Mouse (Mus musculus) megakaryocyte-erythroid progenitor cell, adult 5 weeks (primary cell): ENCODE measurements around the gene Zfp664. TPM values are rescaled to one million over a fixed set of nuclear protein-coding genes. Genes with fewer than 3 reads are reported as not detected.

Experiments
- polyA plus RNA-seq: library from polyadenylated mRNA; stranded (reverse); fragments of >175 nt; gene quantifications from 2 replicates; pipeline ENCODE4 v1.2.3, GENCODE M21; 2012

Gene Zfp664
- 20.8 and 22.0 TPM in 2 replicates for polyA plus RNA-seq

DNA sequence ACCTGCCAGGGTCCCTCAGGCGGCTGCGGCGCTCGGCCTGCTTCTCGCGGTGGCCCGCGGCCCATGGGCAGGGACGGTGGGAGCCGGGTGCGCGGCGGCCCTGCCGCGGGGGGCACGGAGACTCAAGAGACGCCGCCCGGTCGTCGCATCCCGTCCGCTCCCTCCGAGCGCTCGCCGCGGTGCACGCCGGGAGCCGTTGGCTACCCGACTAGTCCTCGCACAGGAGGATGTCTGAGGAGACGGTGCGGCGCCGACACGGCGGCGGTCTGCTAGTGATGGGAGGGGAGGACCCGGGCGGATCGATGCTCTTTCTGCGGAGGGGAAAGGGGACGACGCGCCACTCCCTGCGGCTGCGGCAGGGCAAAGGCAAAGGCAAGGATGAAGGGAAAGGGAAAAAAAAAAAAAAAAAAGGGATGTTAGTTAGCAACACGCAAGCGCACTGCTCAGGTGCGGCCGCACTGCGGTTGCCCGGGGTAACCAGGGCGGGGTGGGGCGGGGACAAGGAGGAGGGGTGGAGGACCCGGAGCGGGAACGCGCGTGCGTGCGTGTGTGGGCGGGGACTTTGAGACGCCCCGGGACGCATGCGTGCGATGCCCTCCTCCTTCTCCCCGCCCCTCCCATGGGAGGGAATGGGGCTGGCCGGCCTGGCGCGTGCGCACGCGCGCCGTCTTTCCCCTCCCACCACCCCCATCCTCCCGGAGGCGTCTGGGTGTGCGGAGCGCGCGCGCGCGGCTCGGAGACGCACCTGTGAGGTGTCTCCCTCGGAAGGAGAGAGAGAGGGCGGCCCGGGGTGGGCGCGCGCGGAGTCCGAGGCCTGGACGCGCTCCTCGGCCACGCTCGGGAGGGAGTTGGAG is at the start of gene Zfp664, which contains the start of gene Ccdc92:
Gene Zfp664, plus strand, starts transcription at position 679 of the 854 bp plus-strand sequence.
Gene Ccdc92, minus strand, starts transcription at position 412 of the 854 bp plus-strand sequence.

Other genes with a start within 250 kb of the Zfp664 start
- 10.7 and 11.8 TPM in 2 replicates for gene Atp6v0a2, start 234.1 kb upstream of the Zfp664 start, polyA plus RNA-seq
- gene Dnah10, start 137.6 kb upstream of the Zfp664 start, polyA plus RNA-seq = 0.01 TPM in 1 of 2 replicates, not detected in the other
- 1.7 and 1.8 TPM in 2 replicates for gene Ccdc92, start 267 bp upstream of the Zfp664 start, polyA plus RNA-seq
- 0.06 and 0.43 TPM in 2 replicates for gene Rflna, start 140.5 kb downstream of the Zfp664 start, polyA plus RNA-seq